Mouse (Mus musculus) lung, postnatal 0 days (tissue): ENCODE data around the gene Gjc2. TPM values are rescaled to one million over a fixed set of nuclear protein-coding genes. Genes with fewer than 3 reads are reported as not detected.
A peak's percentile ranks its signal among the peaks of the same experiment; 100 is the strongest.

Experiments used
- ATAC-seq: fragments of 200-750 bp; cut with Nextera tagmentation; 2 replicates; pipeline ENCODE4 v1.8.0; 2017; ENCODE audit warnings: moderate library complexity
- DNase-seq: peaks from one replicate; pipeline ENCODE4 v3.0.0-alpha.2; 2016; ENCODE audit warnings: low spot score
- H3K27ac ChIP-seq: fragments of 300-500 bp; sonication (generic); 2 replicates; pipeline ENCODE4 v1.5.1; 2014; ENCODE audit warnings: antibody characterized with exemption, mild to moderate bottlenecking, low read length, mixed read lengths
- H3K27me3 ChIP-seq: fragments of 300-500 bp; sonication (generic); replicated peaks from 2 replicates; pipeline ENCODE4 v1.6.1; 2014; ENCODE audit warnings: low read length, mixed read lengths; ENCODE audit not compliant: insufficient read depth
- H3K36me3 ChIP-seq: fragments of 300-500 bp; sonication (generic); 2 replicates; pipeline ENCODE4 v1.6.1; 2014; ENCODE audit warnings: low read length, mixed read lengths; ENCODE audit not compliant: insufficient read depth
- H3K4me1 ChIP-seq: fragments of 300-500 bp; sonication (generic); 2 replicates; pipeline ENCODE4 v1.6.1; 2014; ENCODE audit warnings: antibody characterized with exemption, low read depth, low read length, mixed read lengths; ENCODE audit not compliant: insufficient read depth
- H3K4me2 ChIP-seq: fragments of 300-500 bp; sonication (generic); replicated peaks from 2 replicates; pipeline ENCODE4 v1.6.1; 2014; ENCODE audit warnings: low read depth, mild to moderate bottlenecking, low read length, moderate library complexity, mixed read lengths
- H3K4me3 ChIP-seq: fragments of 300-500 bp; sonication (generic); 2 replicates; pipeline ENCODE4 v1.5.1; 2014; ENCODE audit warnings: low read depth, low read length
- H3K9ac ChIP-seq: fragments of 300-500 bp; sonication (generic); replicated peaks from 2 replicates; pipeline ENCODE4 v1.6.1; 2014; ENCODE audit warnings: low read depth, mild to moderate bottlenecking
- H3K9me3 ChIP-seq: fragments of 300-500 bp; sonication (generic); 2 replicates; pipeline ENCODE4 v1.6.1; 2016; ENCODE audit warnings: low read length, mixed read lengths
- CTCF ChIP-seq: IDR thresholded peaks from 2 replicates; pipeline ENCODE4 v1.5.1; 2016; ENCODE audit warnings: antibody characterized with exemption, mild to moderate bottlenecking
- EP300 ChIP-seq: IDR thresholded peaks from 2 replicates; pipeline ENCODE4 v1.6.1; 2016; ENCODE audit warnings: antibody characterized with exemption, mild to moderate bottlenecking, control low read depth
- WGBS: fragments of 180-500 bp; shearing (Covaris S2); extraction: QIAGEN DNeasy Blood & Tissue Kit; methylation state at CpG from one replicate; pipeline ENCODE4 v1.1.7; 2014; 5-methylcytosine and 5-hydroxymethylcytosine counted together
- polyA plus RNA-seq: library from polyadenylated mRNA; unstranded; fragments of >200 nt; fragmentation: Nextera tagmentation; extraction: Ambion mirVana; gene quantifications from 2 replicates; pipeline ENCODE4 v1.2.1, GENCODE M21; 2015

The Gjc2 gene
- polyA plus RNA-seq, 1 experiment from 2014 or later = 1.8 TPM

- H3K4me2 ChIP-seq = no peak overlapping the region
- TF ChIP-seq CTCF = no peak
- no peak for TF ChIP-seq EP300
- H3K4me1 ChIP-seq = peaks cover 5% of the 10 kb centered on the region; the same call in 1 of the 2 replicates
- no peaks in the 10 kb centered on the region for H3K9me3 ChIP-seq
- no peak for DNase-seq
- no peaks in the 10 kb centered on the region for H3K27me3 ChIP-seq
- H3K36me3 ChIP-seq = peaks cover 24% of the 10 kb centered on the region; the same call in 1 of the 2 replicates
- ATAC-seq = no peak
- no peak overlapping the region for H3K9ac ChIP-seq
- H3K4me3 ChIP-seq = no peak overlapping the region
- H3K27ac ChIP-seq = no peak overlapping the region
- WGBS = 71% methylated on average over 4 of the region's 4 CpGs
Measured at GRCm38 (mm10) chr11:59210020-59210419, 27.0 kb upstream of the Gjc2 start.

GRCm38 (mm10) chr11:59209580-59209979 is 26.6 kb upstream of the Gjc2 start:
- 54% methylated on average over 5 of the region's 5 CpGs for WGBS
- ATAC-seq (no peak), DNase-seq (no peak)
- 0 out of 2 replicates have a peak overlapping the region, but pooled peaks have one; percentile 97 for H3K27ac ChIP-seq
- peaks cover 5% of the 10 kb centered on the region; the same call in 1 of the 2 replicates for H3K4me1 ChIP-seq
- no peak overlapping the region for H3K9ac ChIP-seq
- H3K4me2 ChIP-seq = 0 out of 2 replicates have a peak overlapping the region, but pooled peaks have one; percentile 84
- no peaks in the 10 kb centered on the region for H3K9me3 ChIP-seq
- no peaks in the 10 kb centered on the region for H3K27me3 ChIP-seq
- H3K4me3 ChIP-seq = no peak overlapping the region
- peaks cover 24% of the 10 kb centered on the region; the same call in 1 of the 2 replicates for H3K36me3 ChIP-seq
- TF ChIP-seq CTCF (no peak), EP300 (no peak)

GRCm38 (mm10) chr11:59209003-59209441 is 26.0 kb upstream of the Gjc2 start:
- TF ChIP-seq EP300 (no peak), CTCF (peak; percentile 83)
- peak overlapping the region; percentile 87 for H3K9ac ChIP-seq
- peak overlapping the region; percentile 89 for H3K4me3 ChIP-seq
- peak overlapping the region; percentile 84 for H3K4me2 ChIP-seq
- no peaks in the 10 kb centered on the region for H3K9me3 ChIP-seq
- peak; percentile 90 for DNase-seq
- H3K4me1 ChIP-seq = peaks cover 5% of the 10 kb centered on the region; the same call in 1 of the 2 replicates
- H3K27me3 ChIP-seq = no peaks in the 10 kb centered on the region
- 2% methylated on average over 18 of the region's 18 CpGs for WGBS
- ATAC-seq = peak; percentile 77
- H3K36me3 ChIP-seq = peaks cover 24% of the 10 kb centered on the region; the same call in 1 of the 2 replicates
- peak overlapping the region; percentile 97 for H3K27ac ChIP-seq

DNA sequence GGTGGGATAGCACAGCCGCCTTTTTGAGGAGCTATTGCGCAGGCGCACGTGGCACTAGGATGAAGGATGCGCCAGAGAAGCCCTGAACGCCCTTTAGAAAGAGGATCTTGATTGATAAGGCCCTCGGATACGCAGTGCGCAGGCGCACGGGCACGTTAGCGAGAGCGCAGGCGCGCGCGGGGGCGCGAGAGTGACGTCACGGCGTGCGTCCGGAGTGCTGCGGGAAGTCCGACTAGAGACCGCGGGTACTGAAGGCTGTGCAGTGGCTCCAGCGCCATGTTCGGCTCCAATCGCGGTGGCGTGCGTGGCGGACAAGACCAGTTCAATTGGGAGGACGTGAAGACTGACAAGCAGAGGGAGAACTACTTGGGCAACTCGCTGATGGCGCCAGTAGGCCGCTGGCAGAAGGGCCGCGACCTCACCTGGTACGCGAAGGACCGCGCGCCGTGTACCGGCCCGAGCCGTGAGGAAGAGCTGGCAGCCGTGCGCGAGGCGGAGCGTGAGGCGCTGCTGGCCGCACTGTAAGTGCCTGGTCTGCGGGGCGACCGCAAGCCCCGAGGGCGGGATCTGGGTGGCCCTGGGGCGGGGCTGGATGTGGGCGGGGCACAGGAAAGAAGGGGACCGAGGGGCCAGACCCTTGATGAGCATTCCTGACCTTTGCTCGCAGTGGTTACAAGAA is 25.3 kb upstream of the Gjc2 start, which contains the start of gene 2310033P09Rik:
Gene 2310033P09Rik, plus strand, starts transcription at position 169 of the 679 bp plus-strand sequence.
- Histone ChIP-seq H3K4me3 (peak within 1 kb of the TSS; percentile 89), H3K27ac (peak within 1 kb of the TSS; percentile 97), H3K4me2 (peak within 1 kb of the TSS; percentile 84), H3K4me1 (peaks cover 5% of the 10 kb centered on the region; the same call in 1 of the 2 replicates), H3K27me3 (no peaks in the 10 kb centered on the region), H3K36me3 (peaks cover 24% of the 10 kb centered on the region; the same call in 1 of the 2 replicates), H3K9ac (peak within 1 kb of the TSS; percentile 87), H3K9me3 (no peaks in the 10 kb centered on the region)
- ATAC-seq (peak; percentile 90), DNase-seq (peak; percentile 96)
- TF ChIP-seq CTCF = no peak; the same call in 1 of the 2 replicates
- under 1% methylated on average over 64 of the region's 67 CpGs for WGBS

GRCm38 (mm10) chr11:59202081-59202995 is 19.3 kb upstream of the Gjc2 start, which contains the start of gene Mrpl55:
Gene Mrpl55 (plus strand): TSS chr11:59202486.
- under 1% methylated on average over 63 of the region's 63 CpGs for WGBS

More at GRCm38 (mm10) chr11:59202081-59202995, 19.3 kb upstream of the Gjc2 start, which contains the start of gene Mrpl55:
- Histone ChIP-seq H3K27ac (peak within 1 kb of the TSS; percentile 87), H3K9me3 (no peaks in the 10 kb centered on the region), H3K4me1 (peaks cover 5% of the 10 kb centered on the region; the same call in 1 of the 2 replicates), H3K27me3 (no peaks in the 10 kb centered on the region), H3K9ac (peak within 1 kb of the TSS; percentile 77), H3K4me2 (peak within 1 kb of the TSS; percentile 80), H3K36me3 (0 out of 2 replicates have a peak, but pooled peaks cover 13% of the 10 kb centered on the region), H3K4me3 (peak within 1 kb of the TSS; percentile 85)
- ATAC-seq (peak; percentile 96), DNase-seq (peak; percentile 96)
- TF ChIP-seq EP300 (0 out of 2 replicates have a peak, but pooled peaks have one; percentile 5), CTCF (0 out of 2 replicates have a peak, but pooled peaks have one; percentile 9)
